Mouse (Mus musculus): ENCODE results near the gene Ptprk.

DNA sequence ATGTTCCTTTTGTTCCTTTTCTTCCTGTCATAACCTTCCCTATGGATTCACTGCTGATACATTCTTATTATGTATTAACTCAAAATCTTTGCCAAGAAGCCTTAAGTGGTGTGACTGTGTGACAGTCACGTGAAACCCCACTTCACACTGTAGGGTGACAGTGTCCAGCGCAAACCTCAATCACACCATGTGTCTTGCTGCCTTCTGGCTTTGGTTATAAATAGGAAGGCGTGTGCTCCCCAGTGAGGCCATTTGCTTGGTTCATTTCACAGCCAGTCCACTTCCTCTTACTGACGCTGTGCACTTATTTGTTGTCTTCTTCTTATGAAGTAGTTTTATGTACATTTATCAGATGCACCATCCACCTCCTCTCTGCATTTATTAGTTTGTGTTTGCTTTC, 53.8 kb downstream of the Ptprk start:
- TF ChIP-seq CTCF (IDR thresholded peaks at IDR 0.05; ENCODE audit: low read depth) (no peak), EP300 (IDR thresholded peaks at IDR 0.05; ENCODE audit: low read depth) (no peak)
